Mouse (Mus musculus): ENCODE measurements at regions not wholly inside any gene's neighbourhood (a gene's known extent, or its start where the extent isn't known, plus 50 kb on each side); places are given as distances from the start of the nearest gene placed in this dataset.

- DNase-seq (ENCODE audit: low read depth, low spot score) = no peak
Measured at GRCm38 (mm10) chr1:122273579-122273978, 705.8 kb upstream of the Ddx18 start.

GRCm38 (mm10) chr1:122243031-122243430 is 675.2 kb upstream of the Ddx18 start:
- no peak for DNase-seq (ENCODE audit: low read depth, low spot score)

GRCm38 (mm10) chr1:122241511-122241910 is 673.7 kb upstream of the Ddx18 start:
- no peak for DNase-seq (ENCODE audit: low read depth, low spot score)

DNA sequence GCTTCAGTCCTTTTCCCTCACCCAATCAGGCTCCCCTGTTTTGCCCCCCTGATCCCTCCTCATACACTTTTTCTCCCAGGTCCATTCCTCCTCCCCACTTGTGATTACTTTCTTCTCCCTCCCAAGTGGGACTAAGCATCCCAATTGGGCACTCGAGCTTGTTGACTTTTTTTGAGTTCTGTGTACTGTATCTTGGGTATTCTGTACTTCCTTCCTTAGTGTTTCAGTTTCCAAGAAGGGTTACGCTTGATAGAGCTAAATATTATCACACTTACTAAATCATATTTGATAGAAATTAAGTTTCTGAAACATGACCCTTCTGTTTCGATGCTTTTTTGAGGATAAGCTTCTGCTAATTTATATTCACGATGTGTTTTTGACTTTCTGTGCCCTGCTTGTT is 662.7 kb upstream of the Ddx18 start:
- DNase-seq (ENCODE audit: low read depth, low spot score) = no peak

- no peak for DNase-seq (ENCODE audit: low read depth, low spot score)
Measured at GRCm38 (mm10) chr1:122212484-122212883, 644.7 kb upstream of the Ddx18 start.

DNA sequence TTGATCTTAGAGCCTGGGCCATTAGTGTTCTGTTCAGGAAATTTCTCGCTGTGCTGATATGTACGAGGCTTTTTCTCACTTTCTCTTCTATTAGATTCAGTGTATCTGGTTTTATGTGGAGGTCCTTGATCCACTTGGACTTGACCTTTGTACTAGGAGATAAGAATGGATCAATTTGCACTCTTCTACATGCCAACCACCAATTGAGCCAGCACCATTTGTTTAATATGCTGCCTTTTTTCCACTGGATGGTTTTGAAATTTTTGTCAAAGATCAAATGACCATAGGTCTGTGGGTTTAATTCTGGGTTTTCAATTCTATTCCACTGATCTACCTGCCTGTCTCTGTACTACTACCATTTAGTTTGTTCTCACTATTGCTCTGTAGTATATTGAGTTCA is 640.8 kb upstream of the Ddx18 start:
- no peak for DNase-seq (ENCODE audit: low read depth, low spot score)

DNA sequence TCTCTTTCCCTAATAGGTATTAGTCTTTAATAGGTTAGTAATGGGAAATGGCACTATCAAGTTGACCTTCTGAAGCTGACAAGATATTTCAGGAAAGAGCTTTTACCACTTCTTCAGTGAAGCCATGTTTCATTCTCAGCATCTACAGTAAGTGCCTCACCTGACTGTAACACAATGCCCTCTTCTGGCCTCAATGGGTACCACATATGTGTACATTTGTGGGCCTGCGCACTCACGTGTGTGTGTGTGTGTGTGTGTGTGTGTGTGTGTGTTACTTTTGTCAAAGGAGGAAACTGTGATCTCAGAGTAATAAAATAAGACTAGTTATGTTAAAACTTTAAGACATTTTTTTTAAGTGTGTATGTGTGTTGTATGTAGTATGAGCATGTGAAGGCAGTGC is 601.8 kb upstream of the Ddx18 start:
- peak; percentile 33 for DNase-seq (ENCODE audit: low read depth, low spot score)

- DNase-seq (ENCODE audit: low read depth, low spot score) = no peak
Measured at GRCm38 (mm10) chr1:122161798-122162197, 594.0 kb upstream of the Ddx18 start.

DNA sequence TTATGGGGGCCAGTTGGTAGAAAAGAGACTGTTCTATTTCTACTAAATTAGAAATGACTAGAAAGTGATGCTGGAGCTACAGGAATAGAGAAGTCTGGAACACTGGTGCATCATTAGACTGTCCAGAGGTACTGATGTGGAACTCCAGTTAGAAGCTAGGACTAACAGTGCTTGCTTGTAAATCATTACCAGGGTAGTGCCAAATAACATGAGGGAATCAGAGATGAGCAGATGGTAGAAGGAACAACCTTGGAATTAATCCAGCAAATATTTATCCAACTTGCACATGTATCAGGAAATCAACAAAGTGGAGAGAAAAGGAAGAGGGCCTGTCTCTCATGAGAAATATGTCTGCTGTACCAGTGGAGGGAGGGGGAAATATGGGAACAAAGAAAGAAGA is 573.6 kb upstream of the Ddx18 start:
- no peak for DNase-seq (ENCODE audit: low read depth, low spot score)

GRCm38 (mm10) chr1:122123954-122124353 is 556.2 kb upstream of the Ddx18 start:
- no peak for DNase-seq (ENCODE audit: low read depth, low spot score)

- DNase-seq (ENCODE audit: low read depth, low spot score) = no peak
Measured at GRCm38 (mm10) chr1:122095726-122096125, 527.9 kb upstream of the Ddx18 start.

DNA sequence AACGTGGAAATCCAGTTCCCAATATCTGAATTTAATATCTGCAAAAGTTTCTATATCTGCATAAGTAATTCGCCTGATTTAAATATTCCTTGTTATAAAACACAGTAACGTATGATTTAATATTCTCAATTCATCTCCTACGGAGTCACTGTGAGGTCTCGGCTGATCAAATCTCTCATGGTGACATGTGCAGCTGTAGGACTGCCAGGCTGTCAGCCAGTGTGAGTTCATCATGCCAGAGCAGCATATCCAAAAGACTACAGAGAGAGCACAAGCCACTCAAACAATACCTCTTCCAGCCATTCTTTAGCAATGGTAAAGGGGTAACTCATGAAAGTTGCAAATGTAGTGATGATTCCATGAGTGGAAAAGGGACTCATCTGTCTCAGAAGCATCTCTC is 514.7 kb upstream of the Ddx18 start:
- DNase-seq (ENCODE audit: low read depth, low spot score) = no peak

- no peak for DNase-seq (ENCODE audit: low read depth, low spot score)
Measured at GRCm38 (mm10) chr1:122076085-122076484, 508.3 kb upstream of the Ddx18 start.

DNA sequence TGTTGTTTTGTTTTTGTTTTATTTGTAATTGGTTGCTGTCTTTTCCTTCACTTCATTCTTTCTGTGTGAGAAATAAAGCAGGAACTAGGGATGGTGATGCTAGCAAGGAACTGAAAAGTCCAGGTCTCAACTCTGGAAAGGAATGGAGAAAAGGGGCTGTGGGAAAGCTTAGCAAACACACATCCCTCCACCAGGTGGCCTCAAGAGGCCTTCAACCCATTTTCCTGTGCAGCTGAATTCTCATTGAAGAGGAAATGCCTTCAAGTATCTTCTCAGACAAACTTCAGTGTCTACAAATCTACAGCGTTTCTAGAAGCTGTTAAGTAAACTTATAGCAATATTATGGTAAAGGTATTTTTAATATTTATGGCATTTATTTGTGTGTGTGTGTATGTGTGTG is 487.4 kb upstream of the Ddx18 start:
- DNase-seq (ENCODE audit: low read depth, low spot score) = peak; percentile 11

DNA sequence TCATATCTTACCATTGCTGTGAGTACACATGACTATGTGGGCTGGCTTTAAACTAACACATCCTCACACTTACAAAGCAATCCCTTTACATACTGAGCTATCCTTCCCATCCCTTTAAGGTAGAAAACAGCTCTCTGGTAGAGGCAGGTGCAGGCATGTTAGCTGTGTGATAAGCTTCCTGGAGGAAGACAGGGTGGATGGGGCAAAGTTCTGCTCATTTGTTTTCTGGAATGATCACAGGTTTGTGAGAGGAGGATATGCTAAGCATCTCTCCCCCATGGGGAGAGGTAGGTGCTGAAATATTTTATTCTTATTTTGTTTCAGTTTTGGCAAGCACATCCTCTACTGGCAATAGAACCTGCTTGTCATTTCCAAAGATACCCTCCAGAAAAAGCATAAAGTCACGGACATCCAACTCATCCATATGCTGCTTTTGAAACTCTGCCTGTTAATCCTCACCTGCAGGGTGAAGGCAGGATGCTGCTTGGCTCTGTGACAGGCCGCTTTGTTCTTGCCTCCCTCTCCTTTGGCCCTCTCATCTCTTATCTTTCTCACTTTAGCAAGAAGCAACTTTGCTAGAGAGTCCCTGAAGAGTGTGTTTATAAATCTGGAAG is 480.4 kb upstream of the Ddx18 start:
- no peak for DNase-seq (ENCODE audit: low read depth, low spot score)

GRCm38 (mm10) chr1:122043896-122044295 is 476.1 kb upstream of the Ddx18 start:
- DNase-seq (ENCODE audit: low read depth, low spot score) = no peak

DNA sequence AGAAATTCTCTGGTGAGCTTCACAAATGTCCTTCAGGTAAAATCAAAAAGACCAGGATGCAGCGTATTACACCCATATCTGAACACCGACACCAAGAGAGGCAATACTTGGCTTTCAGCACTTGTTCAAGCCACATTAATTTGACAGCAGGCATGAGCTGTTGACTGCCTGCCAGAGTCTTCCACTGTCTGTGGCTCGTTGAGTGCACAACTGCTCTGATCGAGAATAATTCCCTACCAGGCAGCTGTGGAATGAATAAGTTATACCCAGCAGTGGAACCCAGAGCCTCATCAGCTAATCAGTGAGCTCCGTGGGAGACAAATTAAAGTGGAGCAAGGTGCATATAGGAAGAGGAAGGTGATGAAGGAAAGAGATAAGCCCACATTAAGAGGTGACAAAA is 475.3 kb upstream of the Ddx18 start:
- no peak for DNase-seq (ENCODE audit: low read depth, low spot score)

DNA sequence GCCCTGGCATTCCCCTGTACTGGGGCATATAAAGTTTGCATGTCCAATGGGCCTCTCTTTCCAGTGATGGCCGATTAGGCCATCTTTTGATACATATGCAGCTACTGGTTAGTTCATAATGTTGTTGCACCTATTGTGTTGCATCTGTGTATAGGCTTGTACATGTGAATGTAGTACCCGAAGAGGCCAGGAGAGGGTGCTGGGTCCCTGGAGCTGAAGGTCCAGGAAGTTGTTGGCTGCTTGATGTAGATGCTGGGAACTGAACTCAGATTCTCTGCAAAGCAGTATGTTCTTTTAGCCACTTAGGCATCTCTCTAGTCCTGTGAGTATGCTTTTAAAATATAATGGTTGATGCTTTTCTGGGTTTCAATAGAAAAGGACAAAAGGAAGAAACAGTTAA is 440.0 kb upstream of the Ddx18 start:
- peak; percentile 51 for DNase-seq (ENCODE audit: low read depth, low spot score)

DNA sequence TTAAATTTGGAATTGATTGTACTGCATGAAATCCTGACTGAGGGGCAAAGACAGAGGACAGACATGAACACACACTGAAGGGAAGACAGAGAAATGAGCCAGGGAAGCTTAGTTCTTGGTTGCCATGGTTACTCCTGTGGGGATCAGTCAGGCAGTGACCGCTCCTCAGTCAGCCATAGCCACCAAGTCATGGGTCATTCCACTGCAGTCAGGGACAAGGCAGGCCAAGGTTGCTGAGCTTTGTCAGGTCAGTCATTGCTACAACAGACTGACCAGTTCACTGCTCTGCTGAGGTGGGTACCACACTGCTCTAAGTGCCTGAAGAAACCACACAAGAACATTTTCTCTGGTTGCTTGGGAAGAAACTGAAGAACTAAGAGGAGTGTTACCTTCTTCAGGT is 428.7 kb upstream of the Ddx18 start:
- DNase-seq (ENCODE audit: low read depth, low spot score) = no peak

DNA sequence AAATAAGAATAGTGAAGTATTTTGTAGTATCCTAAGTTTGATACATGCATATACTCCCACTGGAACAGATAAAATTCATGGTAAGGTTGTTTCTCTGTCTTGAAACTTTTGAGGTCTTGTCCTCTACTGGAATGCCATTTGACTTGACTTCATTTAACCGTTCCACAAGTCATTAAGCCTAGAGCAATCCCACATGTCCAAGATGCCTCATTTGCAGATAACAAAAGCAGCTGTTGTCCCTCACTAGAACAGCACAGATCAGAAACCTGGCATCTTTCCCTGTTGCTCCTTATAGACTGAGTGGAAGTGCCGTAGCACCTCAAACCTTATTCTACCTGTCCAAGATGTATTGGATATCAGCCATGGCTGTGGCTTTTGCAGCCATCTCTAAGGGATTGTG is 422.9 kb upstream of the Ddx18 start:
- no peak for DNase-seq (ENCODE audit: low read depth, low spot score)

DNA sequence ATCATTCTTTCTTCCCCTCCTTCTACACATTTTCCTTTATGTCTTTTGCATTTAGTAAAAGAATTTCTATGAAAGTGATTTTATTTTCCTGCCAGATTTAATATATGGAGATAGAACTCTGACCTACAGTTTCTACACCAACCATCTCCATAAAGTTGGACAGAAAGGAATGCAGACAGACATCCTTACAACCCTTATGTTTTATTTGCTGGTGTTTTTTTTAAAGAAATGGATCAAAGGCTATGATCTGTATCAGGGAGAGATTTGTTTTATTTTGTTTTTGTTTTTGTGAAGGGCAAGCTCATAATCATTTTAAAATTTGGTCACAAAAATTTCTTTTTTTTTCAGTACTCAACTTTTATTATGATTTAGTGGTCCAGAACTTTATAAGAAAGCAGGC is 391.2 kb upstream of the Ddx18 start:
- DNase-seq (ENCODE audit: low read depth, low spot score) = no peak

- no peak for DNase-seq (ENCODE audit: low read depth, low spot score)
Measured at GRCm38 (mm10) chr1:121935911-121936310, 368.1 kb upstream of the Ddx18 start.

Measured in ES-CJ7 (cell line).